Mouse (Mus musculus) kidney, adult 9 months (tissue): ENCODE measurements around the gene Fam81a.
A peak's percentile ranks its signal among the peaks of the same experiment; 100 is the strongest.

Experiments used
- DNase-seq: peaks from one replicate; pipeline ENCODE4 v3.0.0; 2022

The Fam81a gene

DNA sequence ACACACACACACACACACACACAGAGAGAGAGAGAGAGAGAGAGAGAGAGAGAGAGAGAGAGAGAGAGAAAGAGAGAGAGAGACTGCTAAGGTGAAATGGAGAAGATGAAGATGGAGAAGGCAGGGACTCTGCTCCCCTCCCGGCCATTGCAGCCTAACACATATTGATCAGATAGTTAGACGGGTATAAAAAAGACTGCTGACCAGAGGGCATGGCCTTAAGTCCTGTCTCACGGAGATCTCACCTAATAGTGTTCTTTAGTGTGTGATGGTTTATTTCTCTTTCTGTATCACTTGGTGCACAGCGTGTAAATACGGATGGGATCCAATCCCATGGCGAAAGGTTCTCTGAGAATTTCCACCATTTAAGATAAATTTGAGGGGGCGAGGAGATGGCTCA lies at the start of gene Fam81a:
Fam81a (minus strand) TSS at position 101 of the 400 bp plus-strand sequence.
- no peak for DNase-seq

GRCm38 (mm10) chr9:70182639-70183038 lies 40.3 kb upstream of the Fam81a start:
- no peak for DNase-seq

DNA sequence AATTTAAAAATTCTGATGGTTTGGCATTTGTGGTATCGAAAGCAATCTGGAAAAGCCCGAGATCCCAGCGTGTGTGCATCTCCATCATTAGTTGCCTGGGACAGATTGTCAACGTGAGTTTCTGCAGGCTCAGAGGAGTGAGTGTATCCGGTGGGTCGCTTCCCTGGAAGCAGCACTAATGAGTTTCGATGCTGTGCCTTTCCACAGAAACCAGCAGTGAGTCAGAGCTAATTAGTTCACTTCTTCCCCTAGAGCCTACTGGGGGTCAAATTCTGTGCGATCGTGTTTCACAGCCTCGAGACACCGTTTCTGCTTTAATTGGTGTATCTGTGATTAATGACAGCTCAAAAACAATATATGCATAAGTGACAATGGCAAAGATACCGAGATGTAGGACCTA lies 39.4 kb upstream of the Fam81a start:
- DNase-seq: no peak

DNA sequence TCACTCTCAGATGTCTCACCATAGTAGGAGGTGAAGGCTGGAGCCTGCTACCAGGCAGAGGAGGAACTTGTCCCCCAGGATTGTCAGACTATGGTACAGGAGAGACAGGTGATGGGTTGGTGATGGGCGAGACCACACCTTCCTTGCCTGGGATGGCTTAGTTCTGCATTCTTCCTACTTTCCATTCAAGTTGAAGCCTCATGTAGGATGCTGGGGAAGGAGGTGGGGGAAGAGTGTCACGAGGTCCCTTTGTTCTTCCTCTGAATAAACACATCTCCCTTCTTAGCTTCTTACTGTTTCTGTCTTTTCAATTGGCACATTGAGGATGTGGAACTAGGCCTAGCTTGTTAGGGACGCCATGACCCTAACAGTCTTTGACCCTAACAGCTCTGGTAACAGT lies 33.9 kb upstream of the Fam81a start:
- DNase-seq: no peak

- no peak for DNase-seq
These were observed 32.5 kb upstream of the Fam81a start for GRCm38 (mm10) chr9:70174896-70175295.

GRCm38 (mm10) chr9:70174291-70174848 lies 32.0 kb upstream of the Fam81a start:
- DNase-seq: no peak

DNA sequence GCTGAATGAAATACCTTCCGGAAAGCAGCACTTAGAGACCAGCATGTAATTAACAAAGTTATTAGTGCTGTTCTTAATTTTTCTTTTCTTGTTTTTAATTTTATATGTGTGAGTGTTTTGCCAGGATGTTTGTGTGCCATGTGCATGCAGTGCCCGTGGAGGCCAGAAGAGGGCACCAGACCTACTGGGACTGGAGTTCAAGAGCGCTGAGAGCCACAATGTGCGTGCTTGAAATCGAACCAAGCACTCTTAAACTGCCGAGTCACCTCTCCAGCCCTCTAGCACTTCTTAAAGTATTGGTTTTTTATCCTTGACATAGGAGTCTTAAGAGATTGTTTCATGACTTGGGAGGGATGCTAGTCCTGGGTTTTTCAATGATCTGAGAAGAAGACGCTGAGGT lies 26.6 kb upstream of the Fam81a start:
- no peak for DNase-seq

- no peak for DNase-seq
These were observed 17.7 kb upstream of the Fam81a start for GRCm38 (mm10) chr9:70160071-70160470.

DNA sequence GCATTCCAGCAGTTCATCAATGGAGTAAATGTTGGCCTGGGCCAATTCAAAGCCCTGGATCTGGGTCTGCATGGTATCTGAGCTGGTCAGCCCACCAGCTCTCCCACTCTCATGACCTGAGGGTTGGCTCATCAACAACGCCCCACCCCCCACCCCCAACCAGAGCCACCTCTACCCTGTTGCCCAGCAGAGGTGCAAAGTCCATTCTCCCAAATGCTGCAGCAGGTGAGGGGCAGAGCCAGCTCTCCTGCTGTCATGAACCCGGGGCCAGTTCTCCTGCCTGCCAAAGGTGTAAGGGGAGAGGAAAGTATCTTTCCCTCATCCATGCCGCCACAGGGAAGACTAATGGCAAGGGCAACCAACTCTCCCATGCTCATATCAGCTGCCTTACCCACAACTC lies 5.3 kb upstream of the Fam81a start:
- DNase-seq: no peak

- peak; percentile 16 for DNase-seq
These were observed 3.1 kb upstream of the Fam81a start for GRCm38 (mm10) chr9:70145426-70145825.

DNA sequence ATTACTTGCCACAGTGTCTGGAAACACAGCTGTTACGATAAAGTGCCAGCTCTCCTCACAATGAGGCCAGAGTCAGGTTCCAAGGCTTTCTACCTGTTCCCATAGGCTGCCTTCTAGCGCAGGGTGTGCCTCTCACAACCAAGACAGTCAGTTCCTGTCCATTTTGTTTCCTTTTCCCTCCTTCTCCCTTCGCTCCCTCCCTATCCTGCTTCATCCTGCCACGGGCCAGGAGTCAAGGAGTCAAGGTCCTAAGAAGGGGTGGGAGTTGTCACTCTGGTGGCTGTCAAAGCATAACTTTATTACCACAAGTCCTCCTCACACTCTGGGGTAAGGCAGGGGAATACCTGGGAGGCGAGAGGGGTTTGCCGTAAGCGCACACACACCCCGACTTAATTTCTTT lies 966 bp upstream of the Fam81a start:
- DNase-seq: peak; percentile 29

DNA sequence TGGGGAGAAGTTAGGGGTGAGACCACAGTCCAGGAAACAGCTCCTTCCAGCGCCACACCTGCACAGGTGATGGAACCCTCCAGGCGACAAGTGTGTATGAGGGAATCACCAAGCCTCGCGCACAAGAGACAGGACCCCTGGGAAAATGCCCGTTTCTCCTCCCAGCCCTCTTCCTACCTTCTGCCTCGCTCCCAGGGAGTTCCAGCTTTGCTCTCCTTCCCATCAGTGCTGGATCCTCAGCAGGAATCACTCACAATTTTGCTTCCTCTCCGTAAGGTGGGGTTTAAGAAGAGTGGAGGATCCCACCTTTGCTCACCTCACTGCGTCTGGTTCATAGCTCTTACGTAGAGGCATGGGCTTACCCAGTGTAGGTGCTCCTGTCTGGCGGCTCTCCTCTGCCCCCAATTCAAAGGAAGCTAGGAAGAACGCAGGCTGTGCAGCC lies 454 bp downstream of the Fam81a start:
- DNase-seq: no peak

DNA sequence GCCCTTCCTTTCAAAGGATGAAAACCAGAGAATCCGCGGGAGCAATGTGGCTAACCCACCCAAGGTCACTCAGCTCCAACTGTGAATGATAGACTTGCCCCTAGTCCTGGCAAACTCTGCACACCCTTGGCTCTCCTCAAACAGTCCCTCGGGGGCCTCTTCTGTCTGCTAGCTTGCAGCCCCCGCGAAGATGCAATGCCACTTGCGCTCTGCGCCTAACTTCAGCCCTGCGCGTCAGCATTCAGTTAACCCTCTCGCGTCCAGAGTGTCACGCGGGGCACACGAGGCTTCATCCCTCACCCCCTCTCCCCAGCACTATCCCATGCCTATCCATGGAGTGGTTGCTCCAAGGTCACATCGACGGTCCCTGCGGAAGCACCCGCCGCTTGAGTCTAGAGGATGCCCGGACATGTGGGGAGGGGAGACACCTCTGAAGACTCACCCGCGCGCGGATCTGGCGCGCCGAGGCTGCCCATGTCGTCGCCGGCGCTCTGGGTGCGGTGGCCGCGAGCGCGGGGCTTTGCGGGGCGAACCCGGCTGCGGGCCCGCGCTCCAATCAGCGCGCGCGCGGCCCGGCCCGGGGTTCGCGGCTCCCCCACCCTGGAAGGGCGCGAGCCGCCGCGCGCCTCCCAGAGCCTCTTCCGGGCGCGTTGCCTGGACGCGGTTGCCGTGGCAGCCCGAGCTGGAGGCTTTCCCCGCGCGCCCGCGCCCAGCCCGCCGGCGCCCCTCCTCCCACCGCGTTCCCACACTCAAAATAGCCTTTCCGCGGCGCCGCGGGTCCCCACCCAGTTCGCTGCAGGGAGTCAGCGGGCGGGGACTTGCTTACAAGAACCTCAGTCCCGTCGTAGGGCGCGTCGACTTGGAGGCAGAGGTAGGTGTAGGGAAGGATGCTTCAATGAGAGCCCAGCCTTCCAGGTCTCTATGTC lies 1.2 kb downstream of the Fam81a start:
- DNase-seq: peak; percentile 56

DNA sequence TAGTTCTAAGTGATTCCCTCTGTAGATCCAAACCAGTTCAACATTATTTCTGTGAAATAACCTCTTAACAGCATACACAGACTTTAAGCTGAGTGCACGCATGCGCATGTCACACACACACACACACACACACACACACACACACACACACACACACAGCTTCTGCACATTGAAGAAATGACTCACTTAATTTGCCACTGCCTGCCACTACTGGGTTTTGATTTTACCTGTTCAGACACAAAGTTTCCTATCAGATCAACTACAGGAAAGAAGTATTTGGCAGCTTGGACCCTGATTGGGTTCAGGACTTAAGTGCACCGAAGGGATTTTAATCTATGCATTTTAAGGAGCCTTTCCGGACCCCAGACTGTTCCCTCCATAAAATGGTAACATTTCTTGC lies 2.0 kb downstream of the Fam81a start:
- DNase-seq: peak; percentile 18

GRCm38 (mm10) chr9:70139331-70139885 lies 3.0 kb downstream of the Fam81a start:
- DNase-seq: peak; percentile 85

DNA sequence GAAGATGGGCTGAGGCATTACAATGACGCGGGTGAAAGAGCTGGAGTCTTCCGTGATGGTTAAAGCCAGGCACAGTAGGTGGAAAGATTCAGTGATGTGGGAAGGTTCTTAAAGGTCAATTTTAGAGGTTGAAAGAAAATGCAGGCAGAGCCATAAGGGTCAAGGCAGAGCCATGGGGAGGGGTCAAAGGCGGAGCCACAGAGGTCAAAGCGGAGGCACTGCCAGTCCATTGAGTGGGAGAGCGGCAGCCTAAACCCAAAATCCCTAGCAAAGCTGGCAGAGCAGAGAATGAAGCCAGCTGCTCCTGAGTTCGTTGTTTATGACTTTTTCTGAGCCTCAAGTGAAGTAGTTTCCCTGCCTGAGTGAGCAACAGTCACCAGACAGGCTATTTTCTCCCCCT lies 3.8 kb downstream of the Fam81a start:
- DNase-seq: peak; percentile 56

- peak; percentile 64 for DNase-seq
These were observed 4.4 kb downstream of the Fam81a start for GRCm38 (mm10) chr9:70137991-70138390.

GRCm38 (mm10) chr9:70135186-70135585 lies 7.2 kb downstream of the Fam81a start:
- peak; percentile 54 for DNase-seq

- DNase-seq: no peak
These were observed 7.6 kb downstream of the Fam81a start for GRCm38 (mm10) chr9:70134716-70135115.

GRCm38 (mm10) chr9:70134215-70134614 lies 8.1 kb downstream of the Fam81a start:
- DNase-seq: no peak

GRCm38 (mm10) chr9:70130786-70131185 lies 11.6 kb downstream of the Fam81a start:
- DNase-seq: no peak

GRCm38 (mm10) chr9:70111869-70112286 lies 30.5 kb downstream of the Fam81a start:
- DNase-seq: no peak

- no peak for DNase-seq
These were observed 31.5 kb downstream of the Fam81a start for GRCm38 (mm10) chr9:70110871-70111270.

GRCm38 (mm10) chr9:70109279-70109678 lies 33.1 kb downstream of the Fam81a start:
- DNase-seq: peak; percentile 89
